Mouse (Mus musculus): ENCODE results near the gene Neurl2. TPM values are rescaled to one million over a fixed set of nuclear protein-coding genes. Genes with fewer than 3 reads are reported as not detected.

Gene Neurl2
- polyA plus RNA-seq, 2 experiments, result 5.5 to 7.2 TPM

DNA sequence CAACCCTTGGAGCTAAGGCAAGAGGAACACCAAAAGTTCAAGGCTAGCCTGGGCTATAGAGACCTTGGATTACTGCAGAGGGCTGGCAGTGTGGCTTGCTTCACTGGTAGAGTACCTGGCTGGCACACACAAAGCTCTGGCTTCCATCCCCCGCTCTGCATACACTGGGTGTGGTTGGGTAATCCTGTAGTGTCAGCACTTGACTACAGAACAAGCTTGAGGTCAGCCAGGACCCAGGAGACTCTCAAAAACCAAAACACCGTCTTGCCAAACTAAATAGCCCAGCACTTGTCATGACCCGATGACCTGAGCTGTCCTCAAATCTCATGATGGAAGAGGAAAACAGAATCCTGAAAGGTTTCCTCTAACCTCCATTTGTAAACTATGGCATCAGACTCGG, 42.8 kb downstream of the Neurl2 start:
- WGBS, result 77% methylated on average over 4 of the region's 4 CpGs
- Histone ChIP-seq H3K36me3 (ENCODE audit: control insufficient read depth, insufficient read depth, low read length) (peaks cover 60% of the 10 kb centered on the region), H3K4me3 (replicated peaks; ENCODE audit: low read length) (no peak overlapping the region), H3K4me2 (replicated peaks; ENCODE audit: low read depth, low read length, severe bottlenecking) (no peak overlapping the region), H3K9ac (ENCODE audit: low read depth, low read length, severe bottlenecking) (no peak overlapping the region), H3K27me3 (ENCODE audit: control insufficient read depth, insufficient read depth, low read length) (no peaks in the 10 kb centered on the region), H3K27ac (replicated peaks; ENCODE audit: low read depth, low read length) (no peak overlapping the region), H3K9me3 (ENCODE audit: control insufficient read depth, low read length) (no peaks in the 10 kb centered on the region), H3K4me1 (ENCODE audit: control insufficient read depth, insufficient read depth, low read length) (peaks cover 7% of the 10 kb centered on the region; the same call in 1 of the 2 replicates)
- DNase-seq (ENCODE audit: low spot score) (no peak), ATAC-seq (ENCODE audit: low FRiP score, low read depth) (no peak)
- TF ChIP-seq POLR2A (IDR thresholded peaks at IDR 0.05; ENCODE audit: borderline replicate concordance, extremely low read depth, insufficient read depth, insufficient read length), result no peak

DNA sequence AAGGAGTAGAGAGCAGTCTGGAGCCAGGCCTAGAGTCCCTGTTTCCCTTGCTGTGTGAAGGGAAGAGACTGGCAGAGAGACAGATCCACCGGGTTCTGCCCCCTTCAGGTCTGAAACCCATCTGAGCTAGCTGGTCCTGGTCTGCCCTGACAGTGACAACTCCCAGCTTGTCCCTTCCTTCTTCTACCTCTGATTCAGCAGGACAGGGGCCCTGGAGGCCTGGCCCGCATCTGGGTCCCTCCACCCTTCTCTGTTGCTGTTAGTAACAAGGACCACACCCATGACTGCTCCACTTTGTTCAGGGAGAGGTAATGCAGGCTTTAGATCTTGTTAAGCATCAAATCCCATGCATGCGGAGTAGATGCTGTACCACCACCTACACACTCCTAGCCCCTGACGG, 44.8 kb downstream of the Neurl2 start:
- no peak overlapping the region for H3K27ac ChIP-seq (replicated peaks; ENCODE audit: low read depth, low read length)
- peaks cover 41% of the 10 kb centered on the region for H3K36me3 ChIP-seq (ENCODE audit: control insufficient read depth, insufficient read depth, low read length)
- TF ChIP-seq POLR2A (IDR thresholded peaks at IDR 0.05; ENCODE audit: borderline replicate concordance, extremely low read depth, insufficient read depth, insufficient read length), result no peak
- DNase-seq (ENCODE audit: low spot score) (no peak), ATAC-seq (ENCODE audit: low FRiP score, low read depth) (no peak)
- peaks cover 14% of the 10 kb centered on the region; the same call in 1 of the 2 replicates for H3K4me1 ChIP-seq (ENCODE audit: control insufficient read depth, insufficient read depth, low read length)
- H3K27me3 ChIP-seq (ENCODE audit: control insufficient read depth, insufficient read depth, low read length), result no peaks in the 10 kb centered on the region
- no peaks in the 10 kb centered on the region for H3K9me3 ChIP-seq (ENCODE audit: control insufficient read depth, low read length)
- no peak overlapping the region for H3K9ac ChIP-seq (ENCODE audit: low read depth, low read length, severe bottlenecking)
- H3K4me2 ChIP-seq (replicated peaks; ENCODE audit: low read depth, low read length, severe bottlenecking), result no peak overlapping the region
- 72% methylated on average over 4 of the region's 4 CpGs for WGBS
- no peak overlapping the region for H3K4me3 ChIP-seq (replicated peaks; ENCODE audit: low read length)

DNA sequence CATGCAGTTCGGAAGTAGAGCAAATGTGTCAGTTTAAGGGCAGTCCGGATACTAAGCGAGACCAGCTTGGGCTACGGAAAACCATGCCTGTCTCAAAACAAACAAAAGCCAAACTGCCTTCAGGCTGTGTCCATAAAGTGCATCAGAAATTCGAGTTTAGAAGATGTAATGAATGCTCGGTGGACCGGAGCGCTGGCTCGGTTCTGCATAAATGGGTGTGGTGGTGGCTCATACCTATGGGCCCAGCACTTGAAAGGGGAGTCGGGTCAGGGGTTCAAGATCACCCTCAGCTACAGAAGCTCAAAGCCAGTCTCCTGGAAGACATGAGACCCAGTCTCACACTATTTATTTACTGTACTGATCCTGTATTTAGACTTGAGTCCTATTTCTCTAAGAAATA, 45.5 kb downstream of the Neurl2 start:
- no peaks in the 10 kb centered on the region for H3K27me3 ChIP-seq (ENCODE audit: control insufficient read depth, insufficient read depth, low read length)
- H3K4me1 ChIP-seq (ENCODE audit: control insufficient read depth, insufficient read depth, low read length), result peaks cover 14% of the 10 kb centered on the region; the same call in 1 of the 2 replicates
- peaks cover 35% of the 10 kb centered on the region for H3K36me3 ChIP-seq (ENCODE audit: control insufficient read depth, insufficient read depth, low read length)
- 84% methylated on average over 10 of the region's 10 CpGs for WGBS
- no peak overlapping the region for H3K27ac ChIP-seq (replicated peaks; ENCODE audit: low read depth, low read length)
- ATAC-seq (ENCODE audit: low FRiP score, low read depth) (no peak), DNase-seq (ENCODE audit: low spot score) (no peak)
- no peak overlapping the region for H3K4me3 ChIP-seq (replicated peaks; ENCODE audit: low read length)
- no peak overlapping the region for H3K4me2 ChIP-seq (replicated peaks; ENCODE audit: low read depth, low read length, severe bottlenecking)
- H3K9me3 ChIP-seq (ENCODE audit: control insufficient read depth, low read length), result no peaks in the 10 kb centered on the region
- TF ChIP-seq POLR2A (IDR thresholded peaks at IDR 0.05; ENCODE audit: borderline replicate concordance, extremely low read depth, insufficient read depth, insufficient read length), result no peak
- H3K9ac ChIP-seq (ENCODE audit: low read depth, low read length, severe bottlenecking), result no peak overlapping the region

DNA sequence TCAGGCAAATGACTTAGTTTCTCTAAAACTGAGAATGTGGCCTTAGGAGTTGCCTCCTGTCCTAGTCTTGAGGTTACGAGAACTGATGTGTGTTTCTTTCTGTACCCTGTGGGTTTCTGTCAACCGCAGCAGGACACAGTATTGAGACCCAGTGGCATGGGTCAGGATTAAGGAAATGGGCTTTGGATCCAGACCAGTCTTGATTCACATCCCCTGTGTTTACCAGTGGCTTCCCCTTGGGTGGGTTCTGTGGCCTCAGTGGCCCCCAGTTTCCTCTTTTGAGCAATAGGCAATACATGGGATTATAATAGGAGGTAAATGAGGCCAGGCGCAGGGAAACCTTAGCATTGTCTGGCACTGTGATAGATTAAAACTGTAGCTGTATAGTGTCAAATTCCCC, 46.2 kb downstream of the Neurl2 start:
- Histone ChIP-seq H3K4me3 (replicated peaks; ENCODE audit: low read length) (peak overlapping the region; percentile 78), H3K9me3 (ENCODE audit: control insufficient read depth, low read length) (no peaks in the 10 kb centered on the region), H3K27ac (replicated peaks; ENCODE audit: low read depth, low read length) (0 out of 2 replicates have a peak overlapping the region, but pooled peaks have one; percentile 1), H3K9ac (ENCODE audit: low read depth, low read length, severe bottlenecking) (peak overlapping the region; percentile 77; the same call in 1 of the 2 replicates), H3K27me3 (ENCODE audit: control insufficient read depth, insufficient read depth, low read length) (no peaks in the 10 kb centered on the region), H3K4me2 (replicated peaks; ENCODE audit: low read depth, low read length, severe bottlenecking) (peak overlapping the region; percentile 91), H3K36me3 (ENCODE audit: control insufficient read depth, insufficient read depth, low read length) (peaks cover 27% of the 10 kb centered on the region), H3K4me1 (ENCODE audit: control insufficient read depth, insufficient read depth, low read length) (peaks cover 14% of the 10 kb centered on the region; the same call in 1 of the 2 replicates)
- DNase-seq (ENCODE audit: low spot score) (no peak), ATAC-seq (ENCODE audit: low FRiP score, low read depth) (no peak)
- WGBS, result 84% methylated on average over 3 of the region's 3 CpGs
- no peak for TF ChIP-seq POLR2A (IDR thresholded peaks at IDR 0.05; ENCODE audit: borderline replicate concordance, extremely low read depth, insufficient read depth, insufficient read length)

DNA sequence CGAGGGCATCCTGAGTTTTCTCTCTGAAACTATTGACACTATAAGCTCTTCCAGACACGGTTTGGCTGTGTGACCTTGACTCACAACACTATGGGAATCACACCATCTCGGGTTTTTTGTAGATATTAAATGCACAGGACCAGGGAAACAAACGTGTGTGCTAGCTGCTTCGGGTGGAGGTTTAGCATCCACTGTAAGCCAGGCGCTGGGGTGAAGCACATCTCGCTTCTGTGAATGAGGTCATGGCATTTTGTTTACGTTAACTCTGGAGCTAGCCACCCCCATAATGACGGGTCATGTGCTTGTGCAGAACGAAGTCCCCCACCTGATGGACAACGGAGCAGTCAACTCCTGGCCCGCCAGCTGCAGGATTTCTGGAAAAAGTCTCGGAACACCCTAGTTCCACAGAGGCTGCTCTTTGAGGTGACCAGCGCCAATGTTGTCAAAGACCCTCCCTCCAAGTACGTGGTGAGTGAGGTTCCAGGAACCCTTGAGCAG, 46.8 kb downstream of the Neurl2 start:
- no peak for TF ChIP-seq POLR2A (IDR thresholded peaks at IDR 0.05; ENCODE audit: borderline replicate concordance, extremely low read depth, insufficient read depth, insufficient read length)
- H3K9ac ChIP-seq (ENCODE audit: low read depth, low read length, severe bottlenecking), result peak overlapping the region; percentile 77
- peak overlapping the region; percentile 91 for H3K4me2 ChIP-seq (replicated peaks; ENCODE audit: low read depth, low read length, severe bottlenecking)
- H3K9me3 ChIP-seq (ENCODE audit: control insufficient read depth, low read length), result no peaks in the 10 kb centered on the region
- H3K36me3 ChIP-seq (ENCODE audit: control insufficient read depth, insufficient read depth, low read length), result peaks cover 22% of the 10 kb centered on the region
- H3K4me1 ChIP-seq (ENCODE audit: control insufficient read depth, insufficient read depth, low read length), result peaks cover 14% of the 10 kb centered on the region; the same call in 1 of the 2 replicates
- ATAC-seq (ENCODE audit: low FRiP score, low read depth), result no peak
- WGBS, result 6% methylated on average over 15 of the region's 15 CpGs
- no peak for DNase-seq (ENCODE audit: low spot score)
- H3K4me3 ChIP-seq (replicated peaks; ENCODE audit: low read length), result peak overlapping the region; percentile 78
- no peaks in the 10 kb centered on the region for H3K27me3 ChIP-seq (ENCODE audit: control insufficient read depth, insufficient read depth, low read length)
- peak overlapping the region; percentile 84 for H3K27ac ChIP-seq (replicated peaks; ENCODE audit: low read depth, low read length)
